Mouse (Mus musculus): ENCODE results near the gene Akr7a5. TPM values are rescaled to one million over a fixed set of nuclear protein-coding genes. Genes with fewer than 3 reads are reported as not detected.

The Akr7a5 gene
- total and polyA plus RNA-seq, 3 experiments = 39.4 to 43.2 TPM; not detected in 1

GRCm38 (mm10) chr4:139266500-139266865, 44.1 kb upstream of the Akr7a5 start:
- Histone ChIP-seq H3K36me3 (ENCODE audit: control insufficient read depth in 1 of 2, insufficient read depth in 2 of 2, low read length in 2 of 2) (peaks cover 0 to 12% of the 10 kb centered on the region in 2 experiments; a peak in 2 of 4 replicates), H3K4me1 (ENCODE audit: control insufficient read depth in 1 of 2, insufficient read depth in 2 of 2, low read length in 2 of 2) (no peaks in the 10 kb centered on the region), H3K27ac (ENCODE audit: control insufficient read depth, low read depth, low read length) (no peak overlapping the region), H3K79me2 (ENCODE audit: control insufficient read depth, insufficient read depth, low read length, poor library complexity) (no peaks in the 10 kb centered on the region), H3K9me3 (replicated peaks; ENCODE audit: insufficient read depth, low read length) (no peaks in the 10 kb centered on the region), H3K9ac (ENCODE audit: control insufficient read depth, low read depth, low read length, poor library complexity, severe bottlenecking) (no peak overlapping the region), H3K4me3 (ENCODE audit: control insufficient read depth in 1 of 2, insufficient read depth in 1 of 2, low read depth in 2 of 2, low read length in 2 of 2) (no peak overlapping the region), H3K27me3 (ENCODE audit: control insufficient read depth in 1 of 2, insufficient read depth in 2 of 2, low read length in 2 of 2) (no peaks in the 10 kb centered on the region)
- DNase-seq (ENCODE audit: low read depth, low spot score) = no peak
- TF ChIP-seq SMC3 (IDR thresholded peaks at IDR 0.05; ENCODE audit: low read depth, low read length) (no peak), GATA1 (IDR thresholded peaks at IDR 0.05; ENCODE audit: low read depth, low read length) (no peak), MYC (IDR thresholded peaks at IDR 0.05; ENCODE audit: low read depth, low read length) (no peak), CHD2 (IDR thresholded peaks at IDR 0.05; ENCODE audit: low read length) (no peak)

- peaks cover 0 to 10% of the 10 kb centered on the region in 2 experiments; a peak in 2 of 4 replicates for H3K36me3 ChIP-seq (ENCODE audit: control insufficient read depth in 1 of 2, insufficient read depth in 2 of 2, low read length in 2 of 2)
- no peak overlapping the region for H3K27ac ChIP-seq (ENCODE audit: control insufficient read depth, low read depth, low read length)
- TF ChIP-seq CHD1 (IDR thresholded peaks at IDR 0.05; ENCODE audit: low read depth, low read length) (no peak), KAT2A (conservative IDR thresholded peaks at IDR 0.05; ENCODE audit: low read depth, low read length) (no peak), NRF1 (IDR thresholded peaks at IDR 0.05; ENCODE audit: insufficient read depth, low read depth, low read length, poor library complexity, severe bottlenecking) (no peak), ZC3H11A (IDR thresholded peaks at IDR 0.05; ENCODE audit: low read depth, low read length) (no peak), EP300 (IDR thresholded peaks at IDR 0.05; ENCODE audit: low read depth in 1 of 2, low read length in 2 of 2) (no peak), MAZ (IDR thresholded peaks at IDR 0.05; ENCODE audit: low read depth, low read length) (no peak)
Observed at GRCm38 (mm10) chr4:139267335-139267734, 43.2 kb upstream of the Akr7a5 start.

GRCm38 (mm10) chr4:139268242-139268641, 42.3 kb upstream of the Akr7a5 start:
- no peak for DNase-seq (ENCODE audit: low read depth, low spot score)
- H3K36me3 ChIP-seq (ENCODE audit: control insufficient read depth in 1 of 2, insufficient read depth in 2 of 2, low read length in 2 of 2) = peaks cover 0 to 7% of the 10 kb centered on the region in 2 experiments; a peak in 2 of 4 replicates

More at GRCm38 (mm10) chr4:139267335-139267734, 43.2 kb upstream of the Akr7a5 start:
- Histone ChIP-seq H3K27me3 (ENCODE audit: control insufficient read depth in 1 of 2, insufficient read depth in 2 of 2, low read length in 2 of 2) (no peaks in the 10 kb centered on the region), H3K4me1 (ENCODE audit: control insufficient read depth in 1 of 2, insufficient read depth in 2 of 2, low read length in 2 of 2) (no peaks in the 10 kb centered on the region), H3K9ac (ENCODE audit: control insufficient read depth, low read depth, low read length, poor library complexity, severe bottlenecking) (no peak overlapping the region), H3K9me3 (replicated peaks; ENCODE audit: insufficient read depth, low read length) (no peaks in the 10 kb centered on the region), H3K4me3 (ENCODE audit: control insufficient read depth in 1 of 2, insufficient read depth in 1 of 2, low read depth in 2 of 2, low read length in 2 of 2) (no peak overlapping the region), H3K79me2 (ENCODE audit: control insufficient read depth, insufficient read depth, low read length, poor library complexity) (no peaks in the 10 kb centered on the region)
- no peak for DNase-seq (ENCODE audit: low read depth, low spot score)

More at GRCm38 (mm10) chr4:139268242-139268641, 42.3 kb upstream of the Akr7a5 start:
- H3K9ac ChIP-seq (ENCODE audit: control insufficient read depth, low read depth, low read length, poor library complexity, severe bottlenecking) = no peak overlapping the region
- no peaks in the 10 kb centered on the region for H3K9me3 ChIP-seq (replicated peaks; ENCODE audit: insufficient read depth, low read length)
- H3K4me3 ChIP-seq (ENCODE audit: control insufficient read depth in 1 of 2, insufficient read depth in 1 of 2, low read depth in 2 of 2, low read length in 2 of 2) = no peak overlapping the region
- no peaks in the 10 kb centered on the region for H3K79me2 ChIP-seq (ENCODE audit: control insufficient read depth, insufficient read depth, low read length, poor library complexity)
- no peaks in the 10 kb centered on the region for H3K4me1 ChIP-seq (ENCODE audit: control insufficient read depth in 1 of 2, insufficient read depth in 2 of 2, low read length in 2 of 2)
- no peaks in the 10 kb centered on the region for H3K27me3 ChIP-seq (ENCODE audit: control insufficient read depth in 1 of 2, insufficient read depth in 2 of 2, low read length in 2 of 2)
- TF ChIP-seq ETS1 (IDR thresholded peaks at IDR 0.05; ENCODE audit: low read depth, low read length) (no peak), KAT2A (conservative IDR thresholded peaks at IDR 0.05; ENCODE audit: low read depth, low read length) (no peak), BHLHE40 (IDR thresholded peaks at IDR 0.05; ENCODE audit: borderline replicate concordance, low read depth, low read length) (no peak), TCF12 (IDR thresholded peaks at IDR 0.05; ENCODE audit: low read depth, low read length) (no peak), NRF1 (IDR thresholded peaks at IDR 0.05; ENCODE audit: insufficient read depth, low read depth, low read length, poor library complexity, severe bottlenecking) (no peak), ELF1 (IDR thresholded peaks at IDR 0.05; ENCODE audit: low read depth, low read length) (no peak), MAZ (IDR thresholded peaks at IDR 0.05; ENCODE audit: low read depth, low read length) (no peak), SMC3 (IDR thresholded peaks at IDR 0.05; ENCODE audit: low read depth, low read length) (no peak), ZKSCAN1 (IDR thresholded peaks at IDR 0.05; ENCODE audit: low read depth, low read length) (no peak), CHD2 (IDR thresholded peaks at IDR 0.05; ENCODE audit: low read length) (no peak), GATA1 (IDR thresholded peaks at IDR 0.05; ENCODE audit: low read depth, low read length) (no peak), RAD21 (IDR thresholded peaks at IDR 0.05; ENCODE audit: low read depth, low read length) (no peak), MAX (IDR thresholded peaks at IDR 0.05; ENCODE audit: low read length) (no peak), MEF2A (IDR thresholded peaks at IDR 0.05; ENCODE audit: extremely low read depth, insufficient replicate concordance, low read depth, low read length, poor library complexity, severe bottlenecking) (no peak), USF1 (IDR thresholded peaks at IDR 0.05; ENCODE audit: low read depth, low read length) (no peak), MAFK (IDR thresholded peaks at IDR 0.05; ENCODE audit: borderline replicate concordance, low read depth, low read length) (no peak), POLR2A (IDR thresholded peaks at IDR 0.05; ENCODE audit: control insufficient read depth in 1 of 2, insufficient read depth in 1 of 2, low read depth in 1 of 2, low read length in 2 of 2, poor library complexity in 1 of 2) (no peak)
- no peak overlapping the region for H3K27ac ChIP-seq (ENCODE audit: control insufficient read depth, low read depth, low read length)
